Mouse (Mus musculus) midbrain, embryonic 13.5 days (tissue): ENCODE measurements around the gene Gatb. TPM values are rescaled to one million over a fixed set of nuclear protein-coding genes. Genes with fewer than 3 reads are reported as not detected.

Experiments
- ATAC-seq: fragments of 200-750 bp; cut with Nextera tagmentation; 2 replicates; pipeline ENCODE4 v1.8.0; 2017; ENCODE audit warnings: mild to moderate bottlenecking, moderate TSS enrichment, moderate library complexity
- H3K27ac ChIP-seq: fragments of 300-500 bp; sonication (generic); 2 replicates; pipeline ENCODE4 v1.5.1; 2015; ENCODE audit warnings: inconsistent platforms, mild to moderate bottlenecking, moderate library complexity
- H3K27me3 ChIP-seq: fragments of 300-500 bp; sonication (generic); 2 replicates; pipeline ENCODE4 v1.6.1; 2015; ENCODE audit warnings: mild to moderate bottlenecking, inconsistent platforms
- H3K36me3 ChIP-seq: fragments of 300-500 bp; sonication (generic); 2 replicates; pipeline ENCODE4 v1.6.1; 2015; ENCODE audit warnings: mild to moderate bottlenecking, inconsistent platforms
- H3K4me1 ChIP-seq: fragments of 300-500 bp; sonication (generic); replicated peaks from 2 replicates; pipeline ENCODE4 v1.6.1; 2015; ENCODE audit warnings: inconsistent platforms
- H3K4me2 ChIP-seq: fragments of 300-500 bp; sonication (generic); replicated peaks from 2 replicates; pipeline ENCODE4 v1.6.1; 2015; ENCODE audit warnings: moderate library complexity, mild to moderate bottlenecking, inconsistent platforms
- H3K4me3 ChIP-seq: fragments of 300-500 bp; sonication (generic); replicated peaks from 2 replicates; pipeline ENCODE4 v1.5.1; 2015; ENCODE audit warnings: mild to moderate bottlenecking, inconsistent platforms
- H3K9ac ChIP-seq: fragments of 300-500 bp; sonication (generic); replicated peaks from 2 replicates; pipeline ENCODE4 v1.6.1; 2015; ENCODE audit warnings: mild to moderate bottlenecking, inconsistent platforms
- H3K9me3 ChIP-seq: fragments of 300-500 bp; sonication (generic); 2 replicates; pipeline ENCODE4 v1.6.1; 2016; ENCODE audit warnings: mild to moderate bottlenecking, inconsistent platforms
- WGBS: fragments of 180-500 bp; shearing (Covaris S2); methylation state at CpG from one replicate; pipeline ENCODE4 v1.1.7; 2015; 5-methylcytosine and 5-hydroxymethylcytosine counted together
- polyA plus RNA-seq: library from polyadenylated mRNA; unstranded; fragments of >200 nt; fragmentation: Nextera tagmentation; extraction: Ambion mirVana; gene quantifications from 2 replicates; pipeline ENCODE4 v1.2.1, GENCODE M21; 2015

Gatb gene
- polyA plus RNA-seq, 1 experiment from 2014 or later = 25.0 TPM

- H3K4me1 ChIP-seq = peaks cover 6% of the 10 kb centered on the region
- H3K4me2 ChIP-seq = no peak overlapping the region
- no peak overlapping the region for H3K4me3 ChIP-seq
- no peaks in the 10 kb centered on the region for H3K36me3 ChIP-seq
- no peak for ATAC-seq
- WGBS = 69% methylated on average over 3 of the region's 3 CpGs
- no peaks in the 10 kb centered on the region for H3K9me3 ChIP-seq
- H3K27me3 ChIP-seq = no peaks in the 10 kb centered on the region
- H3K27ac ChIP-seq = no peak overlapping the region
- no peak overlapping the region for H3K9ac ChIP-seq
Measured at GRCm38 (mm10) chr3:85601841-85602305, 28.0 kb downstream of the Gatb start.

GRCm38 (mm10) chr3:85603811-85604210, 29.9 kb downstream of the Gatb start:
- no peak overlapping the region for H3K9ac ChIP-seq
- H3K36me3 ChIP-seq = no peaks in the 10 kb centered on the region
- H3K27ac ChIP-seq = no peak overlapping the region
- peaks cover 6% of the 10 kb centered on the region for H3K4me1 ChIP-seq
- WGBS = 89% methylated on average over 1 of the region's 1 CpGs
- no peaks in the 10 kb centered on the region for H3K27me3 ChIP-seq
- ATAC-seq = no peak
- H3K9me3 ChIP-seq = no peaks in the 10 kb centered on the region
- H3K4me3 ChIP-seq = no peak overlapping the region
- H3K4me2 ChIP-seq = no peak overlapping the region

GRCm38 (mm10) chr3:85606912-85607311, 33.0 kb downstream of the Gatb start:
- Histone ChIP-seq H3K4me2 (no peak overlapping the region), H3K4me3 (no peak overlapping the region), H3K27ac (no peak overlapping the region), H3K4me1 (peaks cover 3% of the 10 kb centered on the region), H3K9me3 (no peaks in the 10 kb centered on the region), H3K36me3 (peaks cover 6% of the 10 kb centered on the region; the same call in 1 of the 2 replicates), H3K9ac (no peak overlapping the region), H3K27me3 (no peaks in the 10 kb centered on the region)
- ATAC-seq = no peak
- 89% methylated on average over 3 of the region's 3 CpGs for WGBS

- Histone ChIP-seq H3K4me2 (no peak overlapping the region), H3K9ac (no peak overlapping the region), H3K36me3 (peaks cover 6% of the 10 kb centered on the region; the same call in 1 of the 2 replicates), H3K4me1 (no peaks in the 10 kb centered on the region), H3K4me3 (no peak overlapping the region), H3K9me3 (no peaks in the 10 kb centered on the region), H3K27ac (no peak overlapping the region), H3K27me3 (no peaks in the 10 kb centered on the region)
- no peak for ATAC-seq
- WGBS = 94% methylated on average over 2 of the region's 2 CpGs
Measured at GRCm38 (mm10) chr3:85607753-85608152, 33.8 kb downstream of the Gatb start.

GRCm38 (mm10) chr3:85616389-85616788, 42.5 kb downstream of the Gatb start:
- no peak overlapping the region for H3K4me2 ChIP-seq
- no peak overlapping the region for H3K27ac ChIP-seq
- no peak for ATAC-seq
- H3K4me1 ChIP-seq = no peaks in the 10 kb centered on the region
- no peaks in the 10 kb centered on the region for H3K9me3 ChIP-seq
- no peak overlapping the region for H3K4me3 ChIP-seq
- peaks cover 22% of the 10 kb centered on the region for H3K36me3 ChIP-seq
- H3K9ac ChIP-seq = no peak overlapping the region
- H3K27me3 ChIP-seq = no peaks in the 10 kb centered on the region
- 100% methylated on average over 1 of the region's 1 CpGs for WGBS

- Histone ChIP-seq H3K9ac (no peak overlapping the region), H3K4me2 (no peak overlapping the region), H3K27me3 (no peaks in the 10 kb centered on the region), H3K4me3 (no peak overlapping the region), H3K36me3 (peaks cover 23% of the 10 kb centered on the region), H3K27ac (no peak overlapping the region), H3K9me3 (no peaks in the 10 kb centered on the region), H3K4me1 (no peaks in the 10 kb centered on the region)
- 79% methylated on average over 6 of the region's 6 CpGs for WGBS
- ATAC-seq = no peak
Measured at GRCm38 (mm10) chr3:85618885-85619284, 45.0 kb downstream of the Gatb start.

GRCm38 (mm10) chr3:85619345-85619744, 45.4 kb downstream of the Gatb start:
- WGBS = 76% methylated on average over 5 of the region's 5 CpGs
- H3K9me3 ChIP-seq = no peaks in the 10 kb centered on the region
- no peak for ATAC-seq
- no peak overlapping the region for H3K4me3 ChIP-seq
- no peak overlapping the region for H3K9ac ChIP-seq
- H3K27me3 ChIP-seq = no peaks in the 10 kb centered on the region
- no peaks in the 10 kb centered on the region for H3K4me1 ChIP-seq
- no peak overlapping the region for H3K4me2 ChIP-seq
- H3K36me3 ChIP-seq = peaks cover 23% of the 10 kb centered on the region
- no peak overlapping the region for H3K27ac ChIP-seq

GRCm38 (mm10) chr3:85619751-85620150, 45.8 kb downstream of the Gatb start:
- no peak overlapping the region for H3K4me2 ChIP-seq
- H3K9ac ChIP-seq = no peak overlapping the region
- no peaks in the 10 kb centered on the region for H3K27me3 ChIP-seq
- H3K4me1 ChIP-seq = no peaks in the 10 kb centered on the region
- no peak for ATAC-seq
- H3K27ac ChIP-seq = no peak overlapping the region
- peaks cover 23% of the 10 kb centered on the region for H3K36me3 ChIP-seq
- H3K4me3 ChIP-seq = no peak overlapping the region
- WGBS = 88% methylated on average over 1 of the region's 1 CpGs
- no peaks in the 10 kb centered on the region for H3K9me3 ChIP-seq

- Histone ChIP-seq H3K9ac (no peak overlapping the region), H3K9me3 (no peaks in the 10 kb centered on the region), H3K4me2 (no peak overlapping the region), H3K27me3 (no peaks in the 10 kb centered on the region), H3K4me3 (no peak overlapping the region), H3K4me1 (no peaks in the 10 kb centered on the region), H3K36me3 (no peaks in the 10 kb centered on the region), H3K27ac (no peak overlapping the region)
- ATAC-seq = no peak
- 93% methylated on average over 4 of the region's 4 CpGs for WGBS
Measured at GRCm38 (mm10) chr3:85629895-85630510, 56.1 kb downstream of the Gatb start.

GRCm38 (mm10) chr3:85633733-85634132, 59.8 kb downstream of the Gatb start:
- no peak for ATAC-seq
- Histone ChIP-seq H3K27me3 (no peaks in the 10 kb centered on the region), H3K4me1 (no peaks in the 10 kb centered on the region), H3K4me3 (no peak overlapping the region), H3K4me2 (no peak overlapping the region), H3K36me3 (no peaks in the 10 kb centered on the region), H3K9me3 (no peaks in the 10 kb centered on the region), H3K9ac (no peak overlapping the region), H3K27ac (no peak overlapping the region)
- WGBS = 86% methylated on average over 2 of the region's 2 CpGs

GRCm38 (mm10) chr3:85634389-85635125, 60.6 kb downstream of the Gatb start:
- H3K36me3 ChIP-seq = no peaks in the 10 kb centered on the region
- no peaks in the 10 kb centered on the region for H3K27me3 ChIP-seq
- no peak overlapping the region for H3K4me2 ChIP-seq
- no peak; the same call in 1 of the 2 replicates for ATAC-seq
- no peak overlapping the region for H3K9ac ChIP-seq
- 83% methylated on average over 8 of the region's 8 CpGs for WGBS
- H3K4me1 ChIP-seq = no peaks in the 10 kb centered on the region
- H3K4me3 ChIP-seq = no peak overlapping the region
- H3K9me3 ChIP-seq = no peaks in the 10 kb centered on the region
- no peak overlapping the region for H3K27ac ChIP-seq

GRCm38 (mm10) chr3:85635126-85635419, 61.2 kb downstream of the Gatb start:
- Histone ChIP-seq H3K4me1 (no peaks in the 10 kb centered on the region), H3K9me3 (no peaks in the 10 kb centered on the region), H3K9ac (no peak overlapping the region), H3K4me3 (no peak overlapping the region), H3K4me2 (no peak overlapping the region), H3K27ac (no peak overlapping the region), H3K36me3 (no peaks in the 10 kb centered on the region), H3K27me3 (no peaks in the 10 kb centered on the region)
- 85% methylated on average over 2 of the region's 2 CpGs for WGBS
- no peak for ATAC-seq

GRCm38 (mm10) chr3:85635591-85635990, 61.7 kb downstream of the Gatb start:
- 95% methylated on average over 2 of the region's 2 CpGs for WGBS

More at GRCm38 (mm10) chr3:85635591-85635990, 61.7 kb downstream of the Gatb start:
- Histone ChIP-seq H3K4me2 (no peak overlapping the region), H3K4me3 (no peak overlapping the region), H3K4me1 (no peaks in the 10 kb centered on the region), H3K9ac (no peak overlapping the region), H3K9me3 (no peaks in the 10 kb centered on the region), H3K27ac (no peak overlapping the region), H3K27me3 (no peaks in the 10 kb centered on the region), H3K36me3 (no peaks in the 10 kb centered on the region)
- no peak for ATAC-seq
